Mouse (Mus musculus): ENCODE data around the gene Cd19.

The Cd19 gene

DNA sequence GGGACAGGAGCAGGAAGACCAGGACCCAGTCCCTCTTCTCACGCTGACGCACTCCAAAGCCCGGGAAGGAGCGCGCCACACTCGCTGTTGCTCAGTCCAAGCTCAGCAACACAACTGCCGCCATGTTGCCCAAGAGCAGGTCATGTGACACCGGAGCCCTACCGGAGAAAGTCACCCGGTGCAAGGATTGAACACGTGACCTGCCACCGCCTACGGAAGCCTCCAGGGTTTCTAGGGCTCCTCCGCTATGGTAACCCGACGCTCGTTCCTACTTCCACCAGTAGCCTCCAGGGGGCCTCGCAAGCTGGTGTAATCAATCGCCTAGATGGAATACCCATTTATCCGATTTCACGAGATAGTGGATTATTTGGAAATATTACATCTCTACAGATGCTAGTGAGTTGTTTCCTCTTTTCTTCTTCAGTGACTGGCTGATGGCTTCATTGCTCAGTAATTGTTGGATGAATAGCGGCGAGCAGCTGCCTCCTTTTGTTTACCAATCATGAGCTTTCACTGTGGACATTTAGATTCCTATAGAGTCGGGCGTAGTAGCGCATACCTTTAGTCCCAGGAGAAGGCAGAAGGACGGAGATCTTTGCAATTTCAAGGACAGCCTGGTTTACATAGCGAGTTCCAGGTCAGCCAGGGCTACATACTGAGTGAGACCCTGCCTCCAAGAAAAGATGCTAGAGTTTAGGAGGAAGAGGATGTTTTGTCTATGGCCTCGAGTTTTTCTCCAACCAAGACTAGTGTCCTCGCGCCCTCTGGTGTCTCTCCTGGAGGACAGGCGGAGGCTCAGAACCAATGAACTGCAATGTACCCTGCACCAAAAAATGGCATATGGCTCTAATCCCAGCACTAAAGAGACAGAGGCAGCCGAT is 37.2 kb downstream of the Cd19 start, which contains the start of gene Spns1:
TSS of gene Spns1 (minus strand) at position 173 of the 881 bp plus-strand sequence.
- peak; percentile 89 for DNase-seq (ENCODE audit: low spot score)

DNA sequence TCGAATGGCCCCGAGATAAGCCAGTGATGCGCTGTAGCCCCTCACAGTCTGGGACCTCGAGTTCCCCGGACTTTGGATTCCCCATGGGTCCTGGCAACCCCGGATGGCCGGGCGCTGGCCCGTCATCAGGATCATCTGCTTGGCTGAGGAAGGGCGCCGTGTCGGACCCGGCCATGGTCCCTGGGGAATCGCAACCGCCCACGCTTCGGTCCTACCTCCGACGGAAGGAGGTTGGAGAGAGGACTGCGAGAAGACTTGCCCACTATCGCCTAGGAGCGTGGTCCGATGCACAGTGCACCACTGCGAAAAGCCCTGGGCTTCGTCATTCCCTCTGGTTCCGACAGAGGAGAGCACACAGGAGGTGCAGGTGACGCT is 37.8 kb downstream of the Cd19 start:
- peak; percentile 11 for DNase-seq (ENCODE audit: low spot score)

DNA sequence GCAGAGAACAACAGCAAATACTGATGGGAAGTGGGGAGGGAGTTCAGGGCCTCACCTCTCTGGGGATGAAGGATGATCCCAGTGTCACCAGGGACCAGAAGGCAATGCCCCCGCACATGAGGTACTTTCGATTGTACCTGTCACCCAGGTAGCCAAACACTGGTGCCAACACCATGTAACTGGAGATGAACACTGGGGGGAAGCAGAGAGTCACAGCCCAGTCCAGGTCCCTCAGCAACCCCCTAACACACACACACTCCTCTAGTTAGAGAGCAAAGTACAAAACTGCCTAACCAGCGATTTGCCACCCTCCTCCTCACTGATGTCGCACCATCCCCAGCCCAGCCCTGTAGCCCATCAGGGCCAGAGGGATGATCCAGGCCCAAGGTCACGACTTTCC is 39.7 kb downstream of the Cd19 start:
- DNase-seq (ENCODE audit: low spot score), result no peak

DNA sequence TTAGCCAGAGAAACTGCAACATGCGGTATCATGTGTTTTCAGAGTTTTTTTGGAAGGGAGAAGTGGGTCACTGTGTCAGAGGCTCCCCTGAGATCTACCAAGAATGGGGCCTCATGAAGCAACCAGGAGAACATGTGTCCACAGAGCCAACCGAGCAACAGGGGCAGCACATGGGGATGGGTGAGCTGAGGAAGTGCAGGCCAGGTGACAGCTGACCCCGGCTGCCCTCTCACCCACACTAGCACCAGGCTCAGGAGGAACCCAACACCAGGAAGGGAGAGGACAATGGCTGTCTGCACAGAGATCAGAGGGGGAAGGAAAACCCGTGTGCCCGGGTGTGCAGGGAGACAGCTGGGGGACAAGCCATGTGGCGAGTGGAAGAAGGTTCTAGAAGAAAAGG is 40.2 kb downstream of the Cd19 start:
- no peak for DNase-seq (ENCODE audit: low spot score)

DNA sequence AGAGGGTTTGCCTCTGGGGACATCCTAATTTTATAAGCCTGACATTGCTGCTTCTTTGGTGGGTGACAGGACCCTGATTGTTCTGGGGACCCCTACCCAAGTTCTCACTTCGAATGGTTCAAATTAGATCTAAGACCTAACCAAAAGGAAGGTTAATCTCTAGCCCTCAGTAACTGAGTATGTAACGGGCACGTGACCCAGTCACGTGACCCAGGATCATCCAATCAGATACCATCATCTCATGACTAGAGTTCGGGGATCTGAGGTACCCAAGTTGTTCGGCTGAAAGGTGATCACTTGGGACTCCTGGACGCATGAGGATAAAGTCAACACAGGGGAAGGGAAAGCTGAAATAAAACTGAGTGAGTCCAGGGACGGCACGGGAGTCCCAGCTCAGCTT is 41.7 kb downstream of the Cd19 start:
- DNase-seq (ENCODE audit: low spot score), result no peak

DNA sequence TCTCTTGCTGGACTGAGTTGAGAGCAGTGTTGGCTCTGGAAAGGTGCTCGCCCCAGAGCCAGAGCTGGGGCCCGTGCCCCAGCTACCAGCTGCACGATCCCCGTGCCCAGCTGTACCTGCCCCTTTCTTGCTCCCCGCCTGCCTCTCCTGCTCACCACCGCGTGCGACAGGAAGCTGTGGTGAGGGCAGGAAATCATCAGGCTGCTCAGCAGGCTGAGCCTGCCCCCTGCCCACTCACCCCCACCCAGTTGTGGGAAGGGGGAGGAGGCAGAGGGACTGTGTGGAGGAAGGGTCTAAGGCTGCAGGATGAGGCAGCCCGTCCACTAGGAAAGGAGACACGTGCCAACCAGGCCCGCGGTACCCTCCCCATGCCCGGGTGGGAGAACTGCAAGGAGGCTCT is 45.3 kb downstream of the Cd19 start, which contains the start of gene Lat:
TSS of gene Lat (minus strand) at position 178 of the 400 bp plus-strand sequence.
- DNase-seq (ENCODE audit: low spot score), result no peak

DNA sequence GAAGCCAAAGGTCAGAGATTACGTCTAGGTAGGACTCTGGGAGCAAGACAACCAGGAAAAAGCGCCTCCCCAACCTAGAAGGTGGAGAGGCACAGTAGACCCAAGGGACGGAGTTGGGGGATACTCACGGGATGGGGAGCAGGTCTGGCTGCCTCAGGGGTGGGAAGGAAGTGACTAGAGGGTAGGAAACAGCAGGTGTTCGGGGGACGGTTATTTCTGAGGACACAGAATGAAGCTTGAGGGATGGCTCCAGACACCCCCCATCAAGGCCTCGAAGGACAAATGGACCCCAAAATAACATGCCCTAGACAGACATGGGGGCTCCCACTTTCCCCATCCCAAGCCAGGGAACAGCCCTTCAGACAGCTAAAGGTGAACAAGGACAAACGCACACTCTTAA is 46.3 kb downstream of the Cd19 start:
- DNase-seq (ENCODE audit: low spot score), result no peak

DNA sequence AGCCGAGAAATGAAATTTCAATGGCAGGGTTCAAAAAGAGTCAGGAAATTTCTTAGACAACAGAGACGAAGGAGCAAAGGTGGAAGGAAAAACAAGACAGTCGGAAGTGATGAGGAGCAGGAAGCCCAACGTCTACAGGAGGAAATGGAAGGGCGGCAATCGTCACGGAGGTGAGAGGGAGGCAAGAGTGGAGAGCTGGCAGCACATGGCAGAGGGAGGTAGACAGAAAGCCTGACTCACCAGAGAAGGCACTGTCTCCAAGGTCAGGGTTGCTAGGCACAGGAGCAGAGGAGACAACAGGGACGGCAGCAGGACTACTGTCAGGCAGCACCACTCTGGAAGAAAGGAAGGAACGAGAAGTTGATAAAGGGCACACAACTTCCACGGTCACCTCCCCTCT is 47.1 kb downstream of the Cd19 start:
- DNase-seq (ENCODE audit: low spot score), result no peak

DNA sequence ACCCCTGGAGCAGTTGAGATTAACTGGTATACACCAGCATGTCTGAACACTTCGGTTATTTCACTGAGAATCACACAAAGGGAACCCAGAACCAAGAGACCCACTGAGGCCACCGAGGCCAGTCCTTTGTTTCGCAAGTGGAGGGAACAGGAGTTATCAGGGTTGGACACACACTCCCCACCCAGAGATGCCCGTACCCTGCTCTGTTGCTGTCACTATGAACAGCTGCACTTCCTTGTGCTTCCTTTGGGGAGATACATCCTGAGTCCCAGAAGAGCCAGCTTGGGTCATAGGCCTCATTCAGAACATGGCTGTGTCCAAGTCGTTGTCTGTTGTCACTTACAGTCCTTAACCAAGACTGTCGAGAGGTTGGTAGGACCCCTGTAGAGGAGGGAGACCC is 51.7 kb downstream of the Cd19 start:
- DNase-seq (ENCODE audit: low spot score), result no peak

DNA sequence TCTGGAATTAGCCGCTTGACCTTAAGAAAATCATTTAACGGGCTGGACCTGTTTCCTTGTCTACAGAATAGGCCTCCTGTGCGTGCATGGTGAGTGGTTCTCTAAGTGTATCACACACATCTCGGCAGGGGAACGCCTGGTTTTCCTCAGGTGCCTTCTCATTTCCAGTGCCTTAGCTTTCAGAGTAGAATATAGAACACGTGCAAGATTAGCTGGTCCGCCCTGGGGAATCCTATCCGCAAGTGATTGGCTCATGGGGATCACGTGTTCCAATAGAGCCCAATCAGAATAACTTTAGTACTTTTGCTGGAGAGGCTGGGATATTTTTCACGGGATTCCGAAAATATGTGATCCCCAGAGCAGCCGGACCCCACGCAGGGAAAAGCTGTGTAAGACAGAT is 55.6 kb downstream of the Cd19 start:
- DNase-seq (ENCODE audit: low spot score), result no peak
